Mouse (Mus musculus): ENCODE measurements around the gene Gm10228.
"Not testable (repeated sequence)": the region's sequence is repeated elsewhere in the genome, so short reads cannot be mapped to it uniquely, and the experiment has no call there.

DNA sequence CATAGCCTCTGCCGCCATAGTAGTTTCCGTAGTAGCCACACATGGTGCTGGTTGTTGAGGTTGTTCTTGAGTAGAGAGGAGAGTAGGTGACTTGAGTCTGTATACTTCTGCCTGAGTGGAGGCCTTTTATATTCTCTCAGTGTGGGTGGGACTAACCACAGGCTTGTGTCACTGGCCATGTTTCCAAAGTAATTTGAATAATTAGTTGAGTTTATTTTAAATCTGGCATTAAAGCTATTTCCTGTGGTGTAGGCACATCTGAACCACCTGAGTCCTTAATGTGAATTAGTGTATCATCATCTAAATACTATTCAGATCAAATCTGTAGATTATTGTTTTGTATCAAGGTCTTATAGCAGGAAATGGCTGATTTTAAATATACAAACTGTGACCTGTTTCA is 22.6 kb upstream of the Gm10228 start, which contains the start of gene 1110025L11Rik:
- not testable (repeated sequence) for TF ChIP-seq POLR2A (IDR thresholded peaks at IDR 0.05; ENCODE audit: control insufficient read depth in 1 of 2, insufficient read depth in 1 of 2, low read depth in 1 of 2, low read length in 2 of 2, poor library complexity in 1 of 2); CTCF (IDR thresholded peaks at IDR 0.05 in 2 of 3, conservative IDR thresholded peaks at IDR 0.05 in 1 of 3; ENCODE audit: control insufficient read depth in 1 of 3, insufficient read depth in 1 of 3, low read depth in 2 of 3, low read length in 3 of 3, poor library complexity in 1 of 3, severe bottlenecking in 1 of 3); NRF1 (IDR thresholded peaks at IDR 0.05; ENCODE audit: insufficient read depth, low read depth, low read length, poor library complexity, severe bottlenecking); HCFC1 (IDR thresholded peaks at IDR 0.05; ENCODE audit: low read depth, low read length); TCF12 (IDR thresholded peaks at IDR 0.05; ENCODE audit: low read depth, low read length); JUND (IDR thresholded peaks at IDR 0.05; ENCODE audit: low read depth, low read length); E2F4 (IDR thresholded peaks at IDR 0.05; ENCODE audit: borderline replicate concordance, low read depth, low read length); MAX (IDR thresholded peaks at IDR 0.05; ENCODE audit: low read length); CHD2 (IDR thresholded peaks at IDR 0.05; ENCODE audit: low read length); GATA1 (IDR thresholded peaks at IDR 0.05; ENCODE audit: low read depth, low read length)

Measured in MEL (cell line).